Mouse (Mus musculus) forebrain, embryonic 12.5 days (tissue): Measurements from ENCODE around the gene Hist2h2aa2. TPM values are rescaled to one million over a fixed set of nuclear protein-coding genes. Genes with fewer than 3 reads are reported as not detected.
"Not testable (repeated sequence)": the region's sequence is repeated elsewhere in the genome, so short reads cannot be mapped to it uniquely, and the experiment has no call there.

Experiments
- ATAC-seq: fragments of 200-750 bp; cut with Nextera tagmentation; 2 replicates; pipeline ENCODE4 v1.8.0; 2017; ENCODE audit warnings: moderate TSS enrichment; ENCODE audit not compliant: low FRiP score
- H3K27ac ChIP-seq: fragments of 300-500 bp; sonication (generic); 2 replicates; pipeline ENCODE4 v1.5.1; 2016; ENCODE audit warnings: mild to moderate bottlenecking
- H3K27me3 ChIP-seq: fragments of 300-500 bp; sonication (generic); 2 replicates; pipeline ENCODE4 v1.6.1; 2016; ENCODE audit warnings: mild to moderate bottlenecking
- H3K36me3 ChIP-seq: fragments of 300-500 bp; sonication (generic); replicated peaks from 2 replicates; pipeline ENCODE4 v1.6.1; 2016; ENCODE audit warnings: mild to moderate bottlenecking
- H3K4me1 ChIP-seq: fragments of 300-500 bp; sonication (generic); 2 replicates; pipeline ENCODE4 v1.6.1; 2016
- H3K4me2 ChIP-seq: fragments of 300-500 bp; sonication (generic); 2 replicates; pipeline ENCODE4 v1.6.1; 2016; ENCODE audit warnings: mild to moderate bottlenecking, moderate library complexity
- H3K4me3 ChIP-seq: fragments of 300-500 bp; sonication (generic); replicated peaks from 2 replicates; pipeline ENCODE4 v1.5.1; 2016; ENCODE audit warnings: mild to moderate bottlenecking
- H3K9ac ChIP-seq: fragments of 300-500 bp; sonication (generic); 2 replicates; pipeline ENCODE4 v1.6.1; 2016; ENCODE audit warnings: mild to moderate bottlenecking
- H3K9me3 ChIP-seq: fragments of 300-500 bp; sonication (generic); 2 replicates; pipeline ENCODE4 v1.6.1; 2016
- WGBS: fragments of 180-500 bp; shearing (Covaris S2); methylation state at CpG from one replicate; pipeline ENCODE4 v1.1.7; 2016; 5-methylcytosine and 5-hydroxymethylcytosine counted together
- polyA plus RNA-seq: library from polyadenylated mRNA; unstranded; fragments of >200 nt; fragmentation: Nextera tagmentation; extraction: Ambion mirVana; gene quantifications from 2 replicates; pipeline ENCODE4 v1.2.1, GENCODE M21; 2016

Hist2h2aa2 gene
- polyA plus RNA-seq, 1 experiment from 2014 or later = 86.1 TPM

- H3K27ac ChIP-seq = no peak overlapping the region
- no peaks in the 10 kb centered on the region for H3K4me1 ChIP-seq
- H3K27me3 ChIP-seq = no peaks in the 10 kb centered on the region
- 46% methylated on average over 10 of the region's 10 CpGs for WGBS
- no peak overlapping the region for H3K9ac ChIP-seq
- no peak for ATAC-seq
- no peaks in the 10 kb centered on the region for H3K36me3 ChIP-seq
- H3K4me2 ChIP-seq = no peak overlapping the region
- H3K4me3 ChIP-seq = no peak overlapping the region
- H3K9me3 ChIP-seq = no peaks in the 10 kb centered on the region
Observed at GRCm38 (mm10) chr3:96254683-96255355, 14.7 kb upstream of the Hist2h2aa2 start.

DNA sequence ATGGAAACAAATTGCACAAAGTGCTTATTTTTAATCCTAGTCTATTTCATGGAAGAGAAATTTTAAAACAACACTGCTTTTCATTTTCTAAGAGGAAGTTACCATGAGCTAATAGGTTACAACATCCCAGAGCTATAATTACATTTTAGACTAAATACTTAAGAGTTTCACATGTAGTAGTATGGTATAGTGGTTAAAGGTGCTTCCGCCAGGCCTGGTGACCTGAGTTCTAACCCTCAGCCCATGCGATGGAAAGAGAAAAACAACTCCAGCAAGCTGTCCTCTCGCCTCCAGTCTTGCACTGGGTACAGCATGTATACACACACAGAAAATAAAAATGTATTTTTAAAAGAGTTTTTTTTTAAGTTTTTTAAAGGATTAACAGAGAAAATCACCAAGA, 11.7 kb upstream of the Hist2h2aa2 start:
- H3K27me3 ChIP-seq = no peaks in the 10 kb centered on the region
- no peak overlapping the region for H3K4me2 ChIP-seq
- no peak overlapping the region for H3K9ac ChIP-seq
- H3K36me3 ChIP-seq = no peaks in the 10 kb centered on the region
- H3K4me3 ChIP-seq = no peak overlapping the region
- no peaks in the 10 kb centered on the region for H3K9me3 ChIP-seq
- WGBS = 92% methylated on average over 3 of the region's 3 CpGs
- ATAC-seq = no peak
- peaks cover 17% of the 10 kb centered on the region for H3K4me1 ChIP-seq
- no peak overlapping the region for H3K27ac ChIP-seq

- ATAC-seq = no peak
Observed at GRCm38 (mm10) chr3:96250890-96251289, 10.8 kb upstream of the Hist2h2aa2 start.

GRCm38 (mm10) chr3:96249034-96249345, 8.9 kb upstream of the Hist2h2aa2 start:
- 0 out of 2 replicates have a peak overlapping the region, but pooled peaks have one; percentile 45 for H3K4me3 ChIP-seq
- H3K4me2 ChIP-seq = peak overlapping the region; percentile 60
- H3K9ac ChIP-seq = no peak overlapping the region
- H3K27ac ChIP-seq = peak overlapping the region; percentile 63; the same call in 1 of the 2 replicates
- H3K9me3 ChIP-seq = no peaks in the 10 kb centered on the region
- 55% methylated on average over 4 of the region's 4 CpGs for WGBS
- ATAC-seq = no peak
- no peaks in the 10 kb centered on the region for H3K36me3 ChIP-seq
- no peaks in the 10 kb centered on the region for H3K27me3 ChIP-seq
- H3K4me1 ChIP-seq = peaks cover 25% of the 10 kb centered on the region

More at GRCm38 (mm10) chr3:96250890-96251289, 10.8 kb upstream of the Hist2h2aa2 start:
- Histone ChIP-seq H3K4me2 (no peak overlapping the region), H3K9me3 (no peaks in the 10 kb centered on the region), H3K4me1 (peaks cover 17% of the 10 kb centered on the region), H3K27me3 (no peaks in the 10 kb centered on the region), H3K9ac (no peak overlapping the region), H3K36me3 (no peaks in the 10 kb centered on the region), H3K27ac (no peak overlapping the region), H3K4me3 (no peak overlapping the region)
- 75% methylated on average over 3 of the region's 3 CpGs for WGBS

GRCm38 (mm10) chr3:96248141-96249033, 8.3 kb upstream of the Hist2h2aa2 start:
- Histone ChIP-seq H3K9ac (peak overlapping the region; percentile 75), H3K4me3 (peak overlapping the region; percentile 45), H3K4me1 (peaks cover 28% of the 10 kb centered on the region), H3K27ac (peak overlapping the region; percentile 88), H3K9me3 (no peaks in the 10 kb centered on the region), H3K36me3 (no peaks in the 10 kb centered on the region), H3K4me2 (peak overlapping the region; percentile 60), H3K27me3 (no peaks in the 10 kb centered on the region)
- 48% methylated on average over 6 of the region's 6 CpGs for WGBS
- no peak for ATAC-seq

DNA sequence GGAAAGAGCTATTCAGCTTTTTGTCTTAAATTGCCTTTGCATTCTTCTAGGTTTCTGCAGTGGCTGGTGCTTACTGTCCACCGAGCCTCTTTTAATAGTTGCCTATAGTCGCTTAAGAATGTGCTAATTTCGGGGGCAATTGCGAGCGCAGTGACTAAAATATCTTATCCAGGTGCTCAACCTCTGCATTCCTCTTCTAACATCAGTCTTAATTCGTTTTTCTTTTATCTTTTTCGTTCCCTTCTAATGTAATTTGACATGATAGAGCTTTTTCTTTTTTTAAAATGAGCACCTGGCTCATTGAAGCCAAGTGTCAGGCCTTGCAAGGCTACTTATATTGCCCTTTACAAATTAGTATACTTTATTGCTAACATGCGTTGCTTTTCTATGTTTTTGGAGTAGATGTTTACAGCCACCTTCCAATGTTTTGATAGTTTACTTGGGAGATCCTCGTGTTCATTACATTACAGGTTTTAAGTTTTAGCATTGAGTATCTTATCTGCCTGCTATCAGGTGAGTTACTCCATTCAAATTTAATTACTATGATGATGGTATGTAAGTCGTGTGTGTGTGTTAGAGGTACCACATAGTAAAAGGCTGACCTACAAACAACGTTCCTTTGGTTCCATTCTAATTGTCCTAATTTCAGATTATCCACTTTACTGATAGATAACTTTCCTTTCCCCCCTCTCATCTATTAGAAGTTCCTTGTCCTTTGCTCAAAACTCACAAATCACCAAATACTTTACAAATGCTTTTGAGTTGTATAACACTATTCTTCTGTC, 7.5 kb upstream of the Hist2h2aa2 start:
- H3K27me3 ChIP-seq = no peaks in the 10 kb centered on the region
- no peak for ATAC-seq
- peak overlapping the region; percentile 45 for H3K4me3 ChIP-seq
- no peaks in the 10 kb centered on the region for H3K9me3 ChIP-seq
- H3K27ac ChIP-seq = peak overlapping the region; percentile 88
- peaks cover 28% of the 10 kb centered on the region for H3K4me1 ChIP-seq
- H3K36me3 ChIP-seq = no peaks in the 10 kb centered on the region
- WGBS = 3% methylated on average over 11 of the region's 11 CpGs
- peak overlapping the region; percentile 60 for H3K4me2 ChIP-seq
- H3K9ac ChIP-seq = peak overlapping the region; percentile 75

DNA sequence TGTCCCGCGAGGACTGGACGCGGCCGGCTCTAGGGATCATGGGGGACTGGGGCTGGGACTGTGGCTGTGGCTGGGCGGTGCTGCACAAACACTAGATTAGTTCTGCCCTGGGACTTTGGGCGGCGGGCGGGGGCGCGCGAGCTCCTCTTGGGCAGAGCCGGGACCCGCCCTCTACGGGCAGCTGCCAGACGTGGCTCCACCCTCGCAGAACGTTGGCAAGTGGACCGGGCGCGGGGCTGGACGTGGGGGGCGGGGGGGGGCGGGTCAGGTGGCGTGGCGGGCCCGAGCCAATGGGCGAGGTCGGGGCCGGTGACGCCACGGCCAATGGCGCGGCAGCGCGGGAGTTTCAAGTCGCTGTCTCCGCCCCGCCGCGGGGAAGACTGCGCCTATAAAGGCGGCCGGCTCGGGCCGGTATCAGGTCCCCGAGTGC, 6.4 kb upstream of the Hist2h2aa2 start, which contains the start of gene Hist2h3c1:
Gene Hist2h3c1 (plus strand): TSS at position 259 of the 430 bp plus-strand sequence.
- Histone ChIP-seq H3K4me2 (peak within 1 kb of the TSS; percentile 60), H3K4me3 (peak within 1 kb of the TSS; percentile 45), H3K9ac (peak within 1 kb of the TSS; percentile 75), H3K4me1 (peaks cover 28% of the 10 kb centered on the region), H3K27ac (peak within 1 kb of the TSS; percentile 88)
- not testable (repeated sequence) for H3K9me3 ChIP-seq, H3K36me3 ChIP-seq, H3K27me3 ChIP-seq
- 0% methylated on average over 16 of the region's 47 CpGs for WGBS
- peak; percentile 91 for ATAC-seq

DNA sequence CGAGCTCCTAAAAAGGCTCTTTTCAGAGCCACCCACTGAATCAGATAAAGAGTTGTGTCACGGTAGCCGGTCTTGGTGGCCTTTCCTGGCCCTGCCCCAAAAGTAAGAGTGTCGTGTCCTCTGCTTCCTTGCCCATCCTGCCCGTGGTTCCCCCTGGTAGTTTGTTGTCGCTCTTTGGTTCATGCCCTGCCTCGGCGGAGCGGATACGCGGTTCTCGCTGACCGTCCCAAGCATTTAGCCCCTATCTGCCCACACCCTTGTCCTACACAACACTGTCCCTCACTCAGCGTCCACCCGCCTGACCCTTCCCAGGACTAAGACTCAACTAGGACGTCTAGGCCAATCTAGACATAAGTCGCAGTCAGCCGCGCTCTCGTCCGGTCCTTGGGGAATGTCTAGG, 5.9 kb upstream of the Hist2h2aa2 start:
- peak overlapping the region; percentile 35 for H3K4me3 ChIP-seq
- peak overlapping the region; percentile 84 for H3K27ac ChIP-seq
- H3K36me3 ChIP-seq, ATAC-seq, H3K9me3 ChIP-seq, H3K27me3 ChIP-seq: not testable (repeated sequence)
- peak overlapping the region; percentile 44 for H3K4me2 ChIP-seq
- peaks cover 28% of the 10 kb centered on the region for H3K4me1 ChIP-seq
- 0 out of 2 replicates have a peak overlapping the region, but pooled peaks have one; percentile 51 for H3K9ac ChIP-seq
- WGBS = 0% methylated on average over 10 of the region's 21 CpGs

- H3K9me3 ChIP-seq, H3K27me3 ChIP-seq, H3K36me3 ChIP-seq: not testable (repeated sequence)
- peak; percentile 91 for ATAC-seq
- H3K9ac ChIP-seq = peak within 1 kb of the TSS; percentile 78
- H3K27ac ChIP-seq = peak within 1 kb of the TSS; percentile 98
- peaks cover 31% of the 10 kb centered on the region for H3K4me1 ChIP-seq
- peak within 1 kb of the TSS; percentile 56 for H3K4me2 ChIP-seq
- under 1% methylated on average over 32 of the region's 88 CpGs for WGBS
- H3K4me3 ChIP-seq = peak within 1 kb of the TSS; percentile 48
Observed at GRCm38 (mm10) chr3:96245003-96245886, 5.2 kb upstream of the Hist2h2aa2 start, which contains the start of gene Hist2h2aa1. Gene Hist2h2aa1, plus strand, starts transcription at chr3:96245497.

GRCm38 (mm10) chr3:96243921-96244572, 4.0 kb upstream of the Hist2h2aa2 start:
- Histone ChIP-seq H3K4me2 (peak overlapping the region; percentile 56), H3K9ac (peak overlapping the region; percentile 78), H3K4me3 (peak overlapping the region; percentile 48; the same call in 1 of the 2 replicates), H3K9me3 (no peaks in the 10 kb centered on the region), H3K27me3 (no peaks in the 10 kb centered on the region), H3K4me1 (peaks cover 31% of the 10 kb centered on the region), H3K36me3 (no peaks in the 10 kb centered on the region), H3K27ac (peak overlapping the region; percentile 98)
- WGBS = 86% methylated on average over 7 of the region's 7 CpGs
- no peak for ATAC-seq

GRCm38 (mm10) chr3:96240799-96241197, 722 bp upstream of the Hist2h2aa2 start:
- peak overlapping the region; percentile 44 for H3K9ac ChIP-seq
- peaks cover 32% of the 10 kb centered on the region for H3K4me1 ChIP-seq
- peak overlapping the region; percentile 89 for H3K27ac ChIP-seq
- H3K36me3 ChIP-seq = no peaks in the 10 kb centered on the region
- WGBS = 73% methylated on average over 9 of the region's 9 CpGs
- no peaks in the 10 kb centered on the region for H3K27me3 ChIP-seq
- no peak for ATAC-seq
- H3K9me3 ChIP-seq = no peaks in the 10 kb centered on the region
- H3K4me3 ChIP-seq = no peak overlapping the region; the same call in 1 of the 2 replicates
- H3K4me2 ChIP-seq = peak overlapping the region; percentile 42
